Mouse (Mus musculus): Measurements from ENCODE around the gene Myo16. TPM values are rescaled to one million over a fixed set of nuclear protein-coding genes. Genes with fewer than 3 reads are reported as not detected.

Gene Myo16
- polyA plus RNA-seq, 2 experiments: 0.55 to 0.98 TPM

DNA sequence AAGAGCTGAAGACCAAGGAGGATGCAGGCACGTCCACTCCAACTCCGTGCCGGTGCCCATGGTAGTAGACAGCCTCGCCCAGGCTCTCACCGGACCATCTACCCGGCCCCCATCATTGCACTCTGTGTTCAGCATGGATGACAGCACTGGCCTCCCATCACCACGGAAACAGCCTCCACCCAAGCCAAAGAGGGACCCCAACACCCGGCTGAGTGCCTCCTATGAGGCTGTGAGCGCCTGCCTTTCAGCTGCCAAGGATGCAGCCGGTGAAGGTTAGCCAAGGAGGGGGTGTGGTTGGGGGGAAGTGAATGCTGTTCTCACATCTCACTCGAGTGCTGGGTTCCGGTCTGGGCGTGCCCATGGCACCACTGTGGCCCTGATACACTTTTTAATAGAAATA, 408.3 kb downstream of the Myo16 start:
- no peaks in the 10 kb centered on the region for H3K9me3 ChIP-seq (ENCODE audit: control insufficient read depth, low read length)
- H3K4me3 ChIP-seq (replicated peaks; ENCODE audit: low read length): no peak overlapping the region
- H3K4me1 ChIP-seq (ENCODE audit: control insufficient read depth, insufficient read depth, low read length): no peaks in the 10 kb centered on the region
- H3K36me3 ChIP-seq (ENCODE audit: control insufficient read depth, insufficient read depth, low read length): no peaks in the 10 kb centered on the region
- no peak overlapping the region for H3K4me2 ChIP-seq (replicated peaks; ENCODE audit: low read depth, low read length, severe bottlenecking)
- DNase-seq (ENCODE audit: low spot score) (no peak), ATAC-seq (ENCODE audit: low FRiP score, low read depth) (no peak)
- H3K9ac ChIP-seq (ENCODE audit: low read depth, low read length, severe bottlenecking): no peak overlapping the region
- no peak for TF ChIP-seq POLR2A (IDR thresholded peaks at IDR 0.05; ENCODE audit: borderline replicate concordance, extremely low read depth, insufficient read depth, insufficient read length)
- H3K27ac ChIP-seq (replicated peaks; ENCODE audit: low read depth, low read length): no peak overlapping the region
- WGBS: 78% methylated on average over 13 of the region's 13 CpGs
- H3K27me3 ChIP-seq (ENCODE audit: control insufficient read depth, insufficient read depth, low read length): no peaks in the 10 kb centered on the region

DNA sequence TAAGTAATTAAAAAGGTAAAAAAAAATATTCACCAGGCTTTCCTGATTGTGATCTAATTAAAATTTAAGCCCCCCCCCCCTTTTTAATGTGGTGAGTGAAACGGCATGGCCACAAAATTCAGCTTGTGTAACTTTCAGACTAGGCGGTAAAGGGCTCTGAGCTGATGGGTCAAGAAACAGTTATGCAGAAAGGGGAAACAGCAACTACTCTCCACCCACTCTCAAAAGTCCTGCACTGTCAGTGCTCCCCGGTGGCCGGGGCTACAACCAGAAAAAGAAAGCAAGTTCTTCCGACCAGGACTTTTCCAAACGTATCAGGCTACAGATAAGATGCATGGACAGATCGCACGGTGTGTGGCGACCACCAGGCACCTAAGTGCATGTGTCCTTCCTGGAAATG, 408.9 kb downstream of the Myo16 start:
- H3K4me2 ChIP-seq (replicated peaks; ENCODE audit: low read depth, low read length, severe bottlenecking): no peak overlapping the region
- H3K27ac ChIP-seq (replicated peaks; ENCODE audit: low read depth, low read length): no peak overlapping the region
- H3K9me3 ChIP-seq (ENCODE audit: control insufficient read depth, low read length): no peaks in the 10 kb centered on the region
- H3K27me3 ChIP-seq (ENCODE audit: control insufficient read depth, insufficient read depth, low read length): no peaks in the 10 kb centered on the region
- no peak for DNase-seq (ENCODE audit: low spot score)
- no peak overlapping the region for H3K9ac ChIP-seq (ENCODE audit: low read depth, low read length, severe bottlenecking)
- ATAC-seq (ENCODE audit: low FRiP score, low read depth): no peak
- WGBS: 81% methylated on average over 9 of the region's 9 CpGs
- H3K4me1 ChIP-seq (ENCODE audit: control insufficient read depth, insufficient read depth, low read length): no peaks in the 10 kb centered on the region
- H3K36me3 ChIP-seq (ENCODE audit: control insufficient read depth, insufficient read depth, low read length): no peaks in the 10 kb centered on the region
- no peak for TF ChIP-seq POLR2A (IDR thresholded peaks at IDR 0.05; ENCODE audit: borderline replicate concordance, extremely low read depth, insufficient read depth, insufficient read length)
- H3K4me3 ChIP-seq (replicated peaks; ENCODE audit: low read length): no peak overlapping the region

DNA sequence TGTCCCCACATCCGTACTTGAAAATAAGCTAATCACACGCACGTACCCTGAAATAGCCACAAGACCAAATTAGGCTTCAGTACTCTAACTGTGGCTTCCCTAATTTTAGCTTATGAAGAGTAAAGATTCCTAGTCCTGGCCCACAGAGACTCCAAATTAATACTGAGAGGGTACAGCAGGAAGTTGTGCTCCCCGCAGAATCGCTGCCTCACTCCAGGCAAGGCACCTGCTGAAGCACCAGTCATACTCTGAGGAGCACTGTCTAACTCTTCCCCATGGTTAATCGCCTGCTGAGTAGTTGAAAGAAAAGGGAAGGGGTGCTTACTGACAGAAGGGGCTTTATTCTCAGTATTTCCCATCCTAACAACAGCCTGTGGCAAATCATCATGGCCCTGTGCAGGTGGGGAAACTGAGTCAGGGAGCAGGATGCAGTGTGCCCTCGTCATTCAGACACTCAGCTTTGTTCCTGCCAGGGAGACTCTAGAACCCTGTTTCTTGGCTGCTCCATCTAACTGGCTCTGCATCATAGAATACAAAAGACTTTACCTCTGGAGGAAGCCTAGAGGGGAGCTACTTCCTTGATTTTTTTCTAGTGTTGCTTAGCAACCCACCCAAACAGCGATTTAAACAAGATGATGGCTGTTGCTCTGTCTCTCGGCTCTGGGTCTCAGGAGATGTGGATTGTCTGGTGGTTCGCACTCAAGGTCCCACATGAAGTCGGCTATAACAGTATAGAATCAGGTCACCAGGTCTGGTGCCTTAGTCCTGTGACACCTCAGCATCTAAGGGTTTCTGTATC, 411.7 kb downstream of the Myo16 start:
- ATAC-seq (ENCODE audit: low FRiP score, low read depth) (no peak), DNase-seq (ENCODE audit: low spot score) (no peak)
- no peak overlapping the region for H3K9ac ChIP-seq (ENCODE audit: low read depth, low read length, severe bottlenecking)
- no peaks in the 10 kb centered on the region for H3K36me3 ChIP-seq (ENCODE audit: control insufficient read depth, insufficient read depth, low read length)
- H3K27ac ChIP-seq (replicated peaks; ENCODE audit: low read depth, low read length): no peak overlapping the region
- no peaks in the 10 kb centered on the region for H3K27me3 ChIP-seq (ENCODE audit: control insufficient read depth, insufficient read depth, low read length)
- H3K4me2 ChIP-seq (replicated peaks; ENCODE audit: low read depth, low read length, severe bottlenecking): no peak overlapping the region
- 72% methylated on average over 11 of the region's 11 CpGs for WGBS
- no peaks in the 10 kb centered on the region for H3K4me1 ChIP-seq (ENCODE audit: control insufficient read depth, insufficient read depth, low read length)
- no peak overlapping the region for H3K4me3 ChIP-seq (replicated peaks; ENCODE audit: low read length)
- H3K9me3 ChIP-seq (ENCODE audit: control insufficient read depth, low read length): no peaks in the 10 kb centered on the region
- no peak for TF ChIP-seq POLR2A (IDR thresholded peaks at IDR 0.05; ENCODE audit: borderline replicate concordance, extremely low read depth, insufficient read depth, insufficient read length)

DNA sequence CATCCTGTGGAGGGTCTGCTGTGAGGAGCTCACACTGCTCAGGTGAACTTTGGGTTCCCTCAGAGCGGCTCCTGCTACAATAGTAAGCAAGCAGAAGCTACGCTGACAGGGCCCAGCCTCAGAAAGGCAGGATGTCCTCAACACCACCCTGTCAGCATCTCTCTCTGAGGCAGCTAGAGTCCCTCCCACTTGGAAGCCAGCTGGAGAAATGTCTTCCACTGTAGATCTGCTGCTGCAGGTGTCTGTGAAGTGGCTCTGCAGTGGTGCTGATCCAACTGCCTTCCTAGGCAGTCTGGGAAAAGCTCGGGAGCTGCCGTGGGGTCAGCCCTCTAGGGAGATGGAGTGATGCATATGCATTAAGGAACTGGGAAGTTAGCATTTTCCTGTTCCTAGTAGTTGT, 414.7 kb downstream of the Myo16 start:
- Histone ChIP-seq H3K9me3 (ENCODE audit: control insufficient read depth, low read length) (no peaks in the 10 kb centered on the region), H3K4me3 (replicated peaks; ENCODE audit: low read length) (no peak overlapping the region), H3K27ac (replicated peaks; ENCODE audit: low read depth, low read length) (no peak overlapping the region), H3K27me3 (ENCODE audit: control insufficient read depth, insufficient read depth, low read length) (no peaks in the 10 kb centered on the region), H3K4me2 (replicated peaks; ENCODE audit: low read depth, low read length, severe bottlenecking) (no peak overlapping the region), H3K36me3 (ENCODE audit: control insufficient read depth, insufficient read depth, low read length) (no peaks in the 10 kb centered on the region), H3K4me1 (ENCODE audit: control insufficient read depth, insufficient read depth, low read length) (no peaks in the 10 kb centered on the region), H3K9ac (ENCODE audit: low read depth, low read length, severe bottlenecking) (no peak overlapping the region)
- DNase-seq (ENCODE audit: low spot score) (no peak), ATAC-seq (ENCODE audit: low FRiP score, low read depth) (no peak)
- no peak for TF ChIP-seq POLR2A (IDR thresholded peaks at IDR 0.05; ENCODE audit: borderline replicate concordance, extremely low read depth, insufficient read depth, insufficient read length)
- 80% methylated on average over 4 of the region's 4 CpGs for WGBS

DNA sequence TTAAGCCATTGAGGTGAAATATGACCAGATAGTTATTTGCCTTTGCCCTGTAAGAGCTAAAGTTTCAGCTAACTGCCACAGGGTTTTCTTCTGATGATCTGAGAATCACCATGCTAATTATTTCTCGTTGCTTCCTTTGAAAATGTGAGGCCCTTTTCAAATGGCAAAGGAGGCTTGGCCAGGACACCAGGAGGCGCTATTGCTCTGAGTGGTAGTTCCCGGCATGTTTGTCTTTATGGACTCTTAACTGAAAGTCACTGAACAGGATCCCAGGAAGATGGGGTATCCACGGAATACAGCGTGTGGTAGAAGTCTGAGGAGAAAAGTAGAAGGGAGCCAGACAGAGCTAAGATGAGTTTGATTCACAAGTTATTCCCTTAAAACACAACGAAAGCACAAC, 420.4 kb downstream of the Myo16 start:
- WGBS: 21% methylated on average over 6 of the region's 6 CpGs
- H3K4me3 ChIP-seq (replicated peaks; ENCODE audit: low read length): no peak overlapping the region
- H3K27ac ChIP-seq (replicated peaks; ENCODE audit: low read depth, low read length): no peak overlapping the region
- TF ChIP-seq POLR2A (IDR thresholded peaks at IDR 0.05; ENCODE audit: borderline replicate concordance, extremely low read depth, insufficient read depth, insufficient read length): no peak
- no peaks in the 10 kb centered on the region for H3K27me3 ChIP-seq (ENCODE audit: control insufficient read depth, insufficient read depth, low read length)
- no peak overlapping the region for H3K4me2 ChIP-seq (replicated peaks; ENCODE audit: low read depth, low read length, severe bottlenecking)
- H3K36me3 ChIP-seq (ENCODE audit: control insufficient read depth, insufficient read depth, low read length): no peaks in the 10 kb centered on the region
- DNase-seq (ENCODE audit: low spot score): peak; percentile 84
- no peak overlapping the region for H3K9ac ChIP-seq (ENCODE audit: low read depth, low read length, severe bottlenecking)
- H3K4me1 ChIP-seq (ENCODE audit: control insufficient read depth, insufficient read depth, low read length): no peaks in the 10 kb centered on the region
- H3K9me3 ChIP-seq (ENCODE audit: control insufficient read depth, low read length): no peaks in the 10 kb centered on the region
- ATAC-seq (ENCODE audit: low FRiP score, low read depth): no peak
